Comparison of ENCODE assay signal across 8 mouse cellular contexts in genomic region chrX:81070804-81071461, GRCm38 (mm10). TPM values are rescaled to one million over a fixed set of nuclear protein-coding genes. Genes with fewer than 3 reads are reported as not detected.
DNase-seq lines count a peak whose midpoint lies in the region; ATAC-seq and TF ChIP-seq lines count a peak whose summit lies in the region.

No protein-coding gene starts in this region.

- peak; percentile 45; the same call in 1 of the 2 replicates for ATAC-seq in cerebellum, adult (ENCODE audit: insufficient number of reproducible peaks, low FRiP score, low TSS enrichment)
- peak; percentile 79 for ATAC-seq in midbrain, embryonic 15.5 days (replicated peaks)

- peak overlapping the region; percentile 87 for H3K27ac ChIP-seq in midbrain, embryonic 15.5 days

- no peaks in the 10 kb centered on the region for H3K36me3 ChIP-seq in E14TG2a.4 (ENCODE audit: insufficient read depth, low read length)
- no peaks in the 10 kb centered on the region for H3K36me3 ChIP-seq in midbrain, embryonic 15.5 days (replicated peaks)

- WGBS in midbrain, embryonic 15.5 days: 16% methylated on average over 45 of the region's 45 CpGs

- no peaks in the 10 kb centered on the region for H3K27me3 ChIP-seq in E14TG2a.4 (ENCODE audit: insufficient read depth, low read length)
- H3K27me3 ChIP-seq in midbrain, embryonic 15.5 days (replicated peaks): no peaks in the 10 kb centered on the region

- H3K4me3 ChIP-seq in E14TG2a.4 (replicated peaks; ENCODE audit: low read length): peak overlapping the region; percentile 84
- H3K4me3 ChIP-seq in midbrain, embryonic 15.5 days: peak overlapping the region; percentile 66

- peak overlapping the region; percentile 65 for H3K9ac ChIP-seq in midbrain, embryonic 15.5 days

- no peak for DNase-seq in cerebellum, adult 9-10 months
- peak; percentile 44 for DNase-seq in embryo, embryonic 9.5 days (ENCODE audit: extremely low spot score)
- DNase-seq in heart, adult 8-10 months (ENCODE audit: low spot score): peak; percentile 4
- DNase-seq in kidney, postnatal 25 days: peak; percentile 1 to 34
- DNase-seq in adipocyte (ENCODE audit: low spot score): no peak

- H3K4me2 ChIP-seq in midbrain, embryonic 15.5 days: peak overlapping the region; percentile 52

- peaks cover 7% of the 10 kb centered on the region; the same call in 1 of the 2 replicates for H3K4me1 ChIP-seq in E14TG2a.4 (replicated peaks; ENCODE audit: low read depth, low read length)
- no peaks in the 10 kb centered on the region for H3K4me1 ChIP-seq in midbrain, embryonic 15.5 days

- no peak for TF ChIP-seq CTCF in E14TG2a.4 (conservative IDR thresholded peaks at IDR 0.05; ENCODE audit: low read length)

- H3K9me3 ChIP-seq in E14TG2a.4 (ENCODE audit: low read length): no peaks in the 10 kb centered on the region
- H3K9me3 ChIP-seq in midbrain, embryonic 15.5 days: no peaks in the 10 kb centered on the region

RNA-seq across cellular contexts. Expression of gene Tmem47, which starts 0.4 kb away (rescaled TPM):
- total RNA-seq in heart, adult 8-10 months (2022): 10 to 100 TPM; 16.1 to 36.1 (median 25.4) TPM
- 21.5 and 23.2 TPM in 2 replicates for polyA plus RNA-seq in midbrain, embryonic 15.5 days (2015; fragmentation: Nextera tagmentation; extraction: Ambion mirVana)

Comparison
In these comparisons a context has a peak if more than half of its experiments do, and no peak if none do; other contexts are left out.
1. DNase-seq: peak in embryo, embryonic 9.5 days (single experiment), heart, adult 8-10 months (single experiment) and kidney, postnatal 25 days (2 of 2); none in cerebellum, adult 9-10 months (single experiment) and adipocyte (single experiment).